Mouse (Mus musculus): ENCODE measurements at regions not wholly inside any gene's neighbourhood (a gene's known extent, or its start where the extent isn't known, plus 50 kb on each side); places are given as distances from the start of the nearest gene placed in this dataset.

GRCm38 (mm10) chr16:50852081-50852480 is 261.1 kb upstream of the Ccdc54 start:
- no peak for DNase-seq (ENCODE audit: low spot score in 2 of 2)

- DNase-seq (ENCODE audit: low spot score in 2 of 2): no peak
These were observed 256.7 kb upstream of the Ccdc54 start for GRCm38 (mm10) chr16:50847693-50848092.

- DNase-seq (ENCODE audit: low spot score in 2 of 2): no peak
These were observed 255.6 kb upstream of the Ccdc54 start for GRCm38 (mm10) chr16:50846505-50846904.

- DNase-seq (ENCODE audit: low spot score in 2 of 2): peak; percentile 18 to 39
These were observed 251.0 kb upstream of the Ccdc54 start for GRCm38 (mm10) chr16:50841677-50842580.

- DNase-seq (ENCODE audit: low spot score in 2 of 2): no peak
These were observed 250.3 kb upstream of the Ccdc54 start for GRCm38 (mm10) chr16:50841205-50841604.

- peak in 1 of 2 experiments; percentile 3 for DNase-seq (ENCODE audit: low spot score in 2 of 2)
These were observed 248.7 kb upstream of the Ccdc54 start for GRCm38 (mm10) chr16:50839665-50840064.

GRCm38 (mm10) chr16:50837416-50837815 is 246.5 kb upstream of the Ccdc54 start:
- no peak for DNase-seq (ENCODE audit: low spot score in 2 of 2)

- no peak for DNase-seq (ENCODE audit: low spot score in 2 of 2)
These were observed 245.5 kb upstream of the Ccdc54 start for GRCm38 (mm10) chr16:50836457-50836856.

GRCm38 (mm10) chr16:50833357-50833756 is 242.4 kb upstream of the Ccdc54 start:
- DNase-seq (ENCODE audit: low spot score in 2 of 2): no peak

- no peak for DNase-seq (ENCODE audit: low spot score in 2 of 2)
These were observed 231.4 kb upstream of the Ccdc54 start for GRCm38 (mm10) chr16:50822352-50822751.

- DNase-seq (ENCODE audit: low spot score in 2 of 2): peak in 1 of 2 experiments; percentile 34
These were observed 223.7 kb upstream of the Ccdc54 start for GRCm38 (mm10) chr16:50814626-50815025.

GRCm38 (mm10) chr16:50799145-50799794 is 208.3 kb upstream of the Ccdc54 start:
- peak; percentile 30 to 40 for DNase-seq (ENCODE audit: low spot score in 2 of 2)

- DNase-seq (ENCODE audit: low spot score in 2 of 2): no peak
These were observed 207.1 kb upstream of the Ccdc54 start for GRCm38 (mm10) chr16:50798095-50798494.

GRCm38 (mm10) chr16:50792960-50793359 is 202.0 kb upstream of the Ccdc54 start:
- no peak for DNase-seq (ENCODE audit: low spot score in 2 of 2)

GRCm38 (mm10) chr16:50792506-50792905 is 201.6 kb upstream of the Ccdc54 start:
- no peak for DNase-seq (ENCODE audit: low spot score in 2 of 2)

- DNase-seq (ENCODE audit: low spot score in 2 of 2): no peak
These were observed 197.7 kb upstream of the Ccdc54 start for GRCm38 (mm10) chr16:50788702-50789101.

GRCm38 (mm10) chr16:50786199-50786598 is 195.2 kb upstream of the Ccdc54 start:
- DNase-seq (ENCODE audit: low spot score in 2 of 2): no peak

- DNase-seq (ENCODE audit: low spot score in 2 of 2): no peak
These were observed 194.4 kb upstream of the Ccdc54 start for GRCm38 (mm10) chr16:50785384-50785783.

- DNase-seq (ENCODE audit: low spot score in 2 of 2): no peak
These were observed 193.8 kb upstream of the Ccdc54 start for GRCm38 (mm10) chr16:50784651-50785228.

- DNase-seq (ENCODE audit: low spot score in 2 of 2): no peak
These were observed 193.1 kb upstream of the Ccdc54 start for GRCm38 (mm10) chr16:50783784-50784650.

GRCm38 (mm10) chr16:50783240-50783639 is 192.3 kb upstream of the Ccdc54 start:
- DNase-seq (ENCODE audit: low spot score in 2 of 2): no peak
